Mouse (Mus musculus) gonadal fat pad, adult 2 months (tissue): Measurements from ENCODE around the gene Tmem198b. TPM values are rescaled to one million over a fixed set of nuclear protein-coding genes. Genes with fewer than 3 reads are reported as not detected.

Experiments used
- DNase-seq: peaks from one replicate; pipeline ENCODE4 v3.0.0-alpha.2; 2012; ENCODE audit warnings: low read depth
- polyA plus RNA-seq: library from polyadenylated mRNA; depleted of rRNA; stranded (reverse); fragments of >200 nt; gene quantifications from 2 replicates; pipeline ENCODE4 v1.2.3, GENCODE M21; 2012; rRNA removed

Gene Tmem198b
- polyA plus RNA-seq, 1 experiment, result 22.4 TPM

DNA sequence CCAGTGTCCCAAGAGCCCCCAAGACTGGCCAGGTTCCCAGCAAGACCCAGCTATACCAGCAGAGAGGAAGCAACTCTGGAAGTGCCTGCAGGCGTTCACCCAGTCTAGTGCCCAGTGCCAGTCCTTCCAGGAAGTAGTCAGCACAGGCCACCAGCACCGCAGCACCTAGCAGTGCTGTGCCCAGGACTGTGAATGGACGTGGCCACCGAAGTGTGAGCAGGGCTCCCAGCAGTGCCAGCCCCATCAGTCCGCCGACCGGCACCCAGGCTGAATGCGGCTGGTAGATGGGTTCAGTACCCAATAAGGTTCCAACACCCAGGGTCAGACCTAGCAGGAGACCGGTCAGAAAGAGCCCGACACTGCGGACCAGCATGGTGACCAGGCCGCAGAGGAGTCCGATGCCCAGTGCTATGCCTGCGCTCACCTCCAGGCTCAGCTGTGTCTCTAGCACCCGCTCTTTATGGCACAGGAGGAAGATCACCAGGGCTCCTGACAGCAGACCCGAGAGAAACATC is 2.1 kb downstream of the Tmem198b start:
- DNase-seq, result no peak

DNA sequence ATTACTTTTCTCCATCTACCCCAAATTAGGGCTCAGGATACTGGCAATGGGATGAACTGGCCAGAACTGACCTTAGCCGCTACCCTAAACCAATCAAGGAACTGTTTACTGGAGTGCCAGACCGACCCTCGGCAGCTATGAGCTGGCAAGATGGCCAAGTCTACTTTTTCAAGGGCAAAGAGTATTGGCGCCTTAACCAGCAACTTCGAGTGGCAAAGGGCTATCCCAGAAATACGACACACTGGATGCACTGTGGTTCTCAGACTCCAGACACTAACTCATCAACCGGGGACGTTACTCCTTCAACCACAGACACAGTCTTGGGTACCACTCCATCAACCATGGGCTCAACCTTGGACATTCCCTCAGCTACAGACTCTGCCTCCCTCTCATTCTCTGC is 5.5 kb downstream of the Tmem198b start:
- no peak for DNase-seq

DNA sequence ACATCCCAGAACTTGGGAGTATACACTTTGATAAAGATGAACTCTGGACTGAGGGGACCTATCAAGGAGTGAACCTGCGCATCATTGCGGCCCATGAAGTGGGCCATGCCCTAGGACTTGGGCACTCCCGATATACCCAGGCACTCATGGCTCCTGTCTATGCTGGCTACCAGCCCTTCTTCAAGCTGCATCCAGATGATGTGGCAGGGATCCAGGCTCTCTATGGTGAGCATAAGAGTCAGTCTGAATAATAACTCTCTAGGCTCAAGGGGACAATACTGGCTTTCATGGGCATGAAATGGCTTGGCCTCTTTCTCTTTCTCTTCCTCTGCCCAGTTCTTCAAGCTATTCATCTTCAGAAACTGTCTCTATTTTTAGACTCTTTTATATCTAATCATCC is 8.6 kb downstream of the Tmem198b start:
- DNase-seq, result no peak

DNA sequence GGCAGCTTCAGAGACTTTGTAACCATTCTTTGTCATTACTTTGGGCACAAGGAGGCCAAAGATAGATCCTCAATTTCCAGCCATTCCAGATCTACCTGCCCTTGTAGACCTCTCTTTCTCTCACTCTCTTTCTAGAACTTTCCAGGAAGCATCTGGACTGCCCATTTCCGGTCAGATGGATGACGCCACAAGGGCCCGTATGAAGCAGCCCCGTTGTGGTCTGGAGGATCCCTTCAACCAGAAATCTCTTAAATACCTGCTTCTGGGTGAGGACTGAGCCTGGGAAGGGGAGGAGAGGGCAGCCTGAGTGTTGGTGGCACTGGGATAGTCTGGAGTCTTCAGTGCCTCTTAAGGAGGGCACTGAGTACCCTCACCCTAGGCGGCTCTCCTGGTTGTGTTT is 9.8 kb downstream of the Tmem198b start:
- no peak for DNase-seq

DNA sequence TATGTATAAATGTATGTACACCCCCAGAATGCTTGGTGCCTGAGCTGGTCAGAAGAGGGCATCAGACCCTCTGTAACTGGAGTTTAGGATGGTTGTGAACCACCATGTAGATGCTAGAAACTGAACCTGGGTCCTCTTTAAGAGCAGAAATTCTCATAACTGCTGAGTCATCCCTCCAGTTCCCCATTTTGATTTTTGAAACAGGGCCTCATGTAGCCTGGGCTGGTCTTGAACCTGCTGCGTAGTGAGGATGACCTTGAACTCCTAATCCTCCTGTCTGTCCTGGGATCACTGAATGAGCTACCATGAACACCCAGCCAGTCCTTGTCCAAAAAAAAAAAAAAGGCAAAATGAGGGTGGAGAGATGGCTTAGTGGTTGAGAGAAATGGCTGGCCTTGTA is 10.9 kb downstream of the Tmem198b start:
- DNase-seq, result no peak

DNA sequence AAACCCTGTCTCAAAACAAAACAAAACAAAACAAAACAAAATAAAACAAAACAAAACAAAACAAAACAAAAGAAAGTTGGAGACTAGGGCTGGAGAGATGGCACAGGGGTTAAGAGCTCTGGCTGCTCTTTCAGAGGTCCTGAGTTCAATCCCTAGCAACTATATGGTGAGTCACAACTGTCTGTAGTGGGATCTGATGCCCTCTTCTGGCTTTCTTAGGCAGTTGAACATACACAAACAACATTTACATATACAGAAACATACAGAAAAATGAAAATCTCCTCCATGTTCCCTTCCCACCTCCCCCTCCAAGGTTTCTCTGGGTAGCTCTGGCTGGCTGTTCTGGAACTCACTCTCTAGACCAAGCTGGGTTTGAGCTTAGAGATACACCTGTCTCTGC is 12.1 kb downstream of the Tmem198b start:
- DNase-seq, result no peak

DNA sequence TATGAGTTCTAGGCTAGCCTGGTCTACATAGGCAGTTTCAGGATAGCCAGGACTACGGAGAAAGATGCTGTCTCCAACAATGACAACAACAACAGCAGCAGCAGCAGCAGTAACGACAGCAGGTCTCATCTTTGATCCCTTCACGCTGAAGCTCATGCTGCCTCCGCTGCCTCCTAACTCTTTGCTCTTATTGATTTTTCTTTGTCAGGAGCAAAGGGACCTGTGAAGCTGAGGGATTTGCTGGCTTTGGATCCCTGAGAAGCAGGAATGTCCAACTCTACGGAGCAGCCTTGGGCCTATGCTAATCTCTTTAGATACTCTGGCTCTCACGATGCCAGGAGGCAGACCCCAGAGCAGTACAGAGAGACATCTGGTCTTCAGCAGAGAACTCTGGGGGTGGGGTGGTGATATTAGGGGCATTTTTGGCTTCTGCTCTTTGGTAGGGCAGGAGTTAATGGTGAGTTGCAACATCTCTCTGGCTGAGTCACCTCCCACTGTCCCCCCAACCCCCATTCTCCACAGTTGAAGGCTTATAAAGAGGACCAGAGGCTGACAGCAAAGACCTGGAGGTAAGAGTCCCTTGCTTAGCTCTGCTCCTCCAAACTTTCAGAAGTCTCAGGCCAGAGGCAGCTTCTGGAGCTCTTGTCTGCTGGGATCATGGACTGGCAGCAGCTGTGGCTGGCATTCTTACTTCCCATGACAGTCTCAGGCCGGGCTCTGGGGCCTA is 13.6 kb downstream of the Tmem198b start, which contains the start of gene Mmp19:
Gene Mmp19 (plus strand): TSS at position 513 of the 727 bp plus-strand sequence.
- no peak for DNase-seq

DNA sequence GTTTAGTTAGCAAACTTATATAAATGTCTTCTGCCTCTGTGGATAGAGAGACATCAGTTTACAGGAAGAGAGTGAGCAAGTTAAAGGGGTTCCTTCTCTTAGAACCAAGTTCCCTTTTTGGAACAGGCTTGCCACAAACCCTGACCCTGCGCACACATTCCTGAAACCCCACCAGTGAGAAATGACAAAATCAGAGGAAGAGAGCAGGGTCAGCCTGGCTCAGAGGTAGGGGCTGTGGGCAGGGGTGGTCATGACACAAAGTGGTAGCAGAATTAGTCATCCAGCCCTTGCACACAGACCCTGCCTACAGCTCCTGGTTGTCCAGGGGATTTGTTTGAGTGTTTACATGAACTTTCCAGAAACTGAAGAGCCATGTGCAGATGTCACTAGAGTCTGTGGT is 24.0 kb downstream of the Tmem198b start:
- no peak for DNase-seq

DNA sequence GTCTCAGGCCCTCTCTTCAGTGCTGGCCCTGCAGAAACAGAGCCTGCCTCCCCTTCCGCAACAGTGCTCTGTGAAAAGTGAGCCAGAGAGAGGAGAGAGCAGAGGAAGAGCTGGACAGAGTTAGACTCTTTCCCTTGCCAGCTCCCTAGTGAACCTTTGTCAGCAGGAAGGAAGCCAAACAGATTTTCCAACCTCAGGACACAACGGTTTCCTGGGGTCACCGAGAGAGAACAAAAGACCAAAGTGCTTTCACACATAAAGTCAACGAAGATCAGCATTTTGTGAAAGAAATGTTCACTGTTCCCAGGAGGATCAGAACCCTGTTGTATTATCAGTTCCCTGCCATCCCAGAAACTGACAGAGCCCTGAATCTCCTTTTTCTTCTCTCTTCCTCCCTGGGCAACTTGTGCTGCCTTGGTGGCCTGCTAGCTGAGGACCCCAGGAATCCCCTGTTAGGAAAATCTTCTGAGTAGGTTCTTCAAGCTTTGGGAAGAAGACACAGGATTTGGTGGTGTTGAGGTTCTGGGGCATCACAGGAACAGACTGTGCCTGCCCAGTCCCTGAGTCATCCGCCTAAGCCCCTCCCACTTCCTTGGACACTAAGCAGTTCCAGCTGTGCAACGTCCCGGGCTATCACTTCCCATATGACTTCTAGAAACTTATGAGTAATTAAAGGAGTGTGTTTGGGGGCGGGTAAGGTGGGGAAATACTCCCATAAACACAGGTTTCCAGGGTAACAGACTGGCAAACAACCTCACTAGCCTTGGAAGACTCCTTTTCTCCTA is 25.0 kb downstream of the Tmem198b start:
- DNase-seq, result no peak

DNA sequence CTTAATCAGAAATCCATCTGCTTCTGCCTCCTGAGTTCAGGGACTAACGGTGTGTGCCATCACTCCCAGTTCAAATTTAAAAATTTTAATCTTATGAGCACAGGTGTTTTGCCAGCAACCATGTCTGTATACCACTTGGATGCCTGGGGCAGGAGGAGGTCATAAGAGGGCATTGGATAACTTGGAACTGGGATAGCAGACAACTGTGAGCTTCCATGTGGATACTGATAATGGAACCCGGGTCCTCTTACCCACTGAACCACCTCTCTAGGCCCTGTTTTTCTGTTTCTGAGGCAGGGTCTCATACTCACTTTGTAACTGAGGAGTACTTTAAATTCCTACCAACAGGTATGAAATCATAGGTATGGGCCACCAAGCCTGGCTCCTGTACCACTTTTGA is 25.7 kb downstream of the Tmem198b start:
- no peak for DNase-seq

DNA sequence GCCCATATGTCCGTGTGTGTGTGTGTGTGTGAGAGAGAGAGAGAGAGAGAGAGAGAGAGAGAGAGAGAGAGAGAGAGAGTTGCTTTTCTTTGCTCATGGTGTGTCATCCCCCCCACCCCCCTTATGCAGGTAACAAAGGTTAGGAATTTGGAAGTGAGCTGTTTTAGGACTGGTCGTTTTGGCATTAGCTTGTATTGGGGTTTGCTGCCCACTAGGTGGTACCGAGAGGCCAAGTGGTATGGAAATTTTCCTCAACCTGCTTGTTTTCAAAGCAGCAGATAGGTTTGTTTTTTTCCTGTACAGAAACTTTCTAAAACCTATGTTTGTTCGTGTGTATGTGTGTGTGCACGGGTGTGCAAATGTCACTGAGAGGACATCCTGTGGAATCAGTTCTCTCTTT is 30.5 kb downstream of the Tmem198b start:
- DNase-seq, result no peak

DNA sequence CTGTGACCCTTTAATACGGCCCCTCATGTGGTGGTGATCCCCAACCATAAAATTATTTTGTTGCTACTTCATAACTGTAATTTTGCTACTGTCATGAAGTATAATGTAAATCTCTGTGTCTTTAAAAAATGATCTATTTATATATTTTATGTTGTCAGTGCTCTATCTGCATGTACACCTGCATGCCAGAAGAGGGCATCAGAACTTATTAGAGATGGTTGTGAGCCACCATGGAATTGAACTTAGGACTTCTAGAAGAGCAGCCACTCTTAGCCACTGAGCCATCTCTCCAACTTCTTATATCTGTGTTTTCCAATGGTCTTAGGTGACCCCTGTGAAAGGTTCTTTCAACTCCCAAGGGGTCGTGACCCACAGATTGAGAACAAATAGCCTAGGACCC is 31.3 kb downstream of the Tmem198b start:
- DNase-seq, result no peak

Other genes with a start within 250 kb of the Tmem198b start
- gene Pa2g4, start 238.4 kb downstream of the Tmem198b start, polyA plus RNA-seq, result 22.1 and 27.5 TPM in 2 replicates
- 30.3 and 42.5 TPM in 2 replicates for gene Erbb3, start 214.7 kb downstream of the Tmem198b start, polyA plus RNA-seq
- 1,272 and 1,645 TPM in 2 replicates for gene Rps26, start 177.6 kb downstream of the Tmem198b start, polyA plus RNA-seq
- gene Ikzf4, start 158.4 kb downstream of the Tmem198b start, polyA plus RNA-seq, result 1.6 and 4.0 TPM in 2 replicates
- 154 and 180 TPM in 2 replicates for gene Suox, start 130.3 kb downstream of the Tmem198b start, polyA plus RNA-seq
- gene Rab5b, start 108.1 kb downstream of the Tmem198b start, polyA plus RNA-seq, result 101 and 107 TPM in 2 replicates
- 48.9 and 54.5 TPM in 2 replicates for gene Pmel, start 100.2 kb downstream of the Tmem198b start, polyA plus RNA-seq
- 19.5 and 23.5 TPM in 2 replicates for gene Cdk2, start 99.3 kb downstream of the Tmem198b start, polyA plus RNA-seq
- 16.3 and 16.6 TPM in 2 replicates for gene Dgka, start 59.5 kb downstream of the Tmem198b start, polyA plus RNA-seq
- 24.9 and 25.1 TPM in 2 replicates for gene Pym1, start 56.5 kb downstream of the Tmem198b start, polyA plus RNA-seq
- 15.4 and 21.7 TPM in 2 replicates for gene Mmp19, start 13.5 kb downstream of the Tmem198b start, polyA plus RNA-seq
- gene Dnajc14, start 308 bp downstream of the Tmem198b start, polyA plus RNA-seq, result 18.3 and 21.4 TPM in 2 replicates
- 8.2 and 8.5 TPM in 2 replicates for gene Sarnp, start 13.0 kb upstream of the Tmem198b start, polyA plus RNA-seq
- gene Ormdl2, start 17.3 kb upstream of the Tmem198b start, polyA plus RNA-seq, result 129 and 147 TPM in 2 replicates
- 1.4 and 1.7 TPM in 2 replicates for gene Gdf11, start 87.3 kb upstream of the Tmem198b start, polyA plus RNA-seq
- 221 and 278 TPM in 2 replicates for gene Cd63, start 96.6 kb upstream of the Tmem198b start, polyA plus RNA-seq
- gene Rdh5, start 118.5 kb upstream of the Tmem198b start, polyA plus RNA-seq, result 23.7 and 24.5 TPM in 2 replicates
- 227 and 296 TPM in 2 replicates for gene Bloc1s1, start 119.7 kb upstream of the Tmem198b start, polyA plus RNA-seq
- gene Itga7, start 129.4 kb upstream of the Tmem198b start, polyA plus RNA-seq, result 85.0 and 170 TPM in 2 replicates
- gene Mettl7b, start 156.6 kb upstream of the Tmem198b start, polyA plus RNA-seq, result 3.9 and 6.2 TPM in 2 replicates
- gene Olfr9, start 185.1 kb upstream of the Tmem198b start, polyA plus RNA-seq, result not detected in 2 replicates
- gene Olfr763, start 206.4 kb upstream of the Tmem198b start, polyA plus RNA-seq, result not detected in 2 replicates
- not detected in 2 replicates for gene Olfr764-ps1, start 235.5 kb upstream of the Tmem198b start, polyA plus RNA-seq
- not detected in 2 replicates for gene Olfr765, start 245.6 kb upstream of the Tmem198b start, polyA plus RNA-seq